Mouse (Mus musculus): ENCODE results near the gene Zfp868. TPM values are rescaled to one million over a fixed set of nuclear protein-coding genes. Genes with fewer than 3 reads are reported as not detected.

Zfp868 gene
- 2.2 and 3.1 TPM in 2 replicates for polyA plus RNA-seq (2012; rRNA removed)

DNA sequence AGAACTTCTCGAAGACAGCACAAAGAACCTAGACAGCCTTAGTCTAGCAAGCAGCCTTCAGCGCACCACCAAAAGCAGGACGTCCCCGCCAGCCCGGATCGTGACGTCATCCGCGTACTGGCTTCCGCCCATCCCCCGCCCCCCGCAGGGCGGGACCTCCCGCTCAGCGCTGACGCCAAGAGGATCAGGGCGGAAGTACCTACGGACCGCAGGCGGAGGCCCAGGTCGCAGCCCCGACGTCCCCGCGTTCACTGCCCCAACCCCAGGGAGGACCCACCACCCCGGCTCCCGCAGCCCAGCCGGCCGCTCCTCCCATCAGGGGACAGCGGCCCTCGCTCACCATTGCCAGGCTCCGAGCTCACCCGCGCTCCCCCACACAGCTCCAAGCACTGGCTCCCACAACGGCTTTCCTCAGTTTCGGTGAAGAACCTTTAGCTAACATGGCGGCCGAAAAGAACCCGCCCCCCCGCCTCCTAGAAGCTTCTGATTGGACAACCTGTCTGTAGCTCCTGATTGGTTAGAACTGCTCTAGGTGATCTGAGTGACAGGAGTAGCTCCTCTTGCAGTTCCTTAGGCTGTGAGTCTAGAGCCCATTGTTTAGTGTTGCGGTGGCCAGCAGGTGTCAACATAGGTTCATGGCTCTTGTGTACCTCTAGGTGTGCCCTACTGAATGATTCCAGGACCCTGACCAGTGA lies at the start of gene Zfp868:
Zfp868 (minus strand) TSS at position 454 of the 695 bp plus-strand sequence.

DNA sequence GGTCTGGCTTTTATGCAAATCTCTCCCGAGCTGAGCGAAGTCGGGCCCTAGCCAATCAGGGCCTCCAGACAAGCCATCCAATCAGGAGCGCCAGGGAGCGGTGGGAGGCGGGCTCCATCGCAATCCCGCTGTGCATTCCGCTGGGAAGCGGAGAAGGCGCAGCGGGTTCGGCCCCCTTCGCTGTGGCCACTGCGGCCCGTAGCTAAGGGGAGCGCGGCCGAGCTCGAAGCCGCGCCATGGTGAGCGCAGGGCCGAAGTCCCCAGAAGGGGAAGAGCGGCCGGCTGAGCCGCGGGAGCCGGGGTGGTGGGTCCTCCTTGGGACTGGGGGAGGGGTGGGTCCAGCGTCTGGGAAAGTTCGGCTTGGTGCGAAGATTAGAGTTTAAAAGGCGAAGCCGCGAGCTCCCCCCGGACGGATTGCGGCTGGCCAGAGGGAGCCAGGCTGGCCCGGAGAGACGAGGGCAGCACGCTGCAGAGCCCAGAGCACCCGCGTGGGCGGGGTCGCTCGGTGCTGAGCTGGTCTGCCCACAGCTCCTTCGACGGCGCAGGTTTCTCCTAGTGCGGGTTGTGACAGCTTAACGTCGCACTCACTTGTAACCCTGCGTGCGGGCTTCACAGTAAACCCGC lies 29.1 kb upstream of the Zfp868 start, which contains the start of gene Zfp964:
Zfp964 (plus strand) TSS at position 122 of the 624 bp plus-strand sequence.

Other genes starting within 250 kb of the Zfp868 start
- not detected in 2 replicates for gene Gm9495, start 172.0 kb downstream of the Zfp868 start, polyA plus RNA-seq (2012; rRNA removed)
- gene Gm7697, start 102.6 kb downstream of the Zfp868 start, polyA plus RNA-seq (2012; rRNA removed): not detected in 2 replicates
- gene Zfp964, start 28.9 kb upstream of the Zfp868 start, polyA plus RNA-seq (2012; rRNA removed): 0.31 and 0.55 TPM in 2 replicates
- 0.57 and 1.5 TPM in 2 replicates for gene Zfp869, start 85.2 kb upstream of the Zfp868 start, polyA plus RNA-seq (2012; rRNA removed)
- gene Zfp963, start 124.4 kb upstream of the Zfp868 start, polyA plus RNA-seq (2012; rRNA removed): 1.5 and 2.0 TPM in 2 replicates
- 1.3 TPM in 1 of 2 replicates, not detected in the other for gene Gm20422, start 149.3 kb upstream of the Zfp868 start, polyA plus RNA-seq (2012; rRNA removed)
- gene Atp13a1, start 165.6 kb upstream of the Zfp868 start, polyA plus RNA-seq (2012; rRNA removed): 106 and 109 TPM in 2 replicates
- 5.6 and 5.8 TPM in 2 replicates for gene Zfp866, start 165.6 kb upstream of the Zfp868 start, polyA plus RNA-seq (2012; rRNA removed)
- gene Gmip, start 183.1 kb upstream of the Zfp868 start, polyA plus RNA-seq (2012; rRNA removed): 48.5 and 52.0 TPM in 2 replicates
- 1.9 and 2.2 TPM in 2 replicates for gene Lpar2, start 196.9 kb upstream of the Zfp868 start, polyA plus RNA-seq (2012; rRNA removed)
- 1.6 and 2.9 TPM in 2 replicates for gene Pbx4, start 206.9 kb upstream of the Zfp868 start, polyA plus RNA-seq (2012; rRNA removed)

Data from colon, adult 2 months (tissue).